Mouse (Mus musculus) lung, adult 18-20 months (tissue): ENCODE measurements around the gene Olfr1378.

ENCODE experiments used
- DNase-seq, 2 experiments: peaks; one replicate each; pipeline ENCODE4 v3.0.0; 2022; ENCODE audit warnings: mixed read lengths in 2 of 2

Gene Olfr1378

DNA sequence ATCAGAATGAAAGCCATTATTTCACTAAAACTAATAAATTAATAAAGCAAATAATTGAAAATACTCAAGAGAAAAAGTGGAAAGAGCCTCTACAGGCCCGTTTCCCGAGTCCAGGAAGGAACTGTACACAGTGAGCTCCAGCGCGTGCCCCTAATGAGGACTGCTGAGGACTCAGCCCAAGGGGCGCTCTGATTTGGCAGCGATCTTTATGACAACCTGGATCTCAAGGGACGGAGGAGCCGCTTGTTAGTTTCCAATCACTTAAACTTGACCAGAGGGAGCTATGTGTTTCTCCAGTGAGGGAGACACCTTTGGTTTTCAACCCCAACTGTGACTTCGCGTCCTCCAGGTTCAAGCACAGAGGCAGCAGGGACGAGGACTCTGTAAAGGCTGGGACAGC, at the start of gene Olfr1378:
Olfr1378 (plus strand) TSS at position 301 of the 400 bp plus-strand sequence.
- DNase-seq, result no peak

DNA sequence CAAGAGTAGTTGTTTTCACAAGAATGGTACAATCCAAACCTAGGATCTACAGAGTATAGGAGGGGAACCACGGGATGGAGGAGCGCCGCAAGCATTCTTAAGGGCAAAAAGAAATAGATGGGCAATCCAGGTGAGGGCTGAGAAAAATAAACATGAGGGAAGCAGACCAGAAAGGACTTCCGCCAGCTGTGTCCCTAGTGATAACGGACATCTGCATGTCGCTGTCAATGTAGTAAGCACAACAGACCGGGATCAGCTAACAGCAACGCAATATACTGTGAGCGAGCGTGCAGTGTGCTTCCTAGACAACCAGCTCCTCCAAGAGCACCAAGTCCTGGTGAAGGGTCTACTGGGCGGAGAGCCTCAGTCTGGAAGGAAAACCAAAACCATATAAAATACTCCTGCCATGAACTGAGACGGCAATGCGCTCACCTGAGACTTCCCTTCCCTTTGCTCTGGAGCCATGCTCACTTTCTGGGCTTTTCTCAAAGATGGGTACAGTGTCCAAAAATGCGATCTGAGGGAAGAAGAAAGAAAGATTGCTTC, 35.8 kb upstream of the Olfr1378 start:
- no peak for DNase-seq

DNA sequence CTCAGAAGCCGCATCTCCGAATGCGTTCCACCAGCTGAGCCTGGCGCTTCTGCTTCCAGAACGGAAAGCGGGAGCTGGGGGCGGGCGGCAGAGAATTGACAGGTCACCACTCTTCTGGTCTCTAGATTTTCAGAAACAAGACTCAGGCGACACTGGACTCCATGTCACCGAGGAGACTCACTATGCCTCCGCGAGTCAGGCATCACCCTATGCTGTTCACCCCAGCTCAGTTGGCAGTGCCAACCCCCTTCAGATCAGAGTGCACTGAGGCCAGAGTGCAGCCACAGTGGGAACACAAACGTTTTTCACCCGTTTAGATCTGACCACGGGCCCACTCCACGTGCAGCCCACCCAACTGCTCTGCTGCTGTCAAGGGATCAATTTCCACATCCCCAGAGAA, 35.3 kb upstream of the Olfr1378 start:
- no peak for DNase-seq

DNA sequence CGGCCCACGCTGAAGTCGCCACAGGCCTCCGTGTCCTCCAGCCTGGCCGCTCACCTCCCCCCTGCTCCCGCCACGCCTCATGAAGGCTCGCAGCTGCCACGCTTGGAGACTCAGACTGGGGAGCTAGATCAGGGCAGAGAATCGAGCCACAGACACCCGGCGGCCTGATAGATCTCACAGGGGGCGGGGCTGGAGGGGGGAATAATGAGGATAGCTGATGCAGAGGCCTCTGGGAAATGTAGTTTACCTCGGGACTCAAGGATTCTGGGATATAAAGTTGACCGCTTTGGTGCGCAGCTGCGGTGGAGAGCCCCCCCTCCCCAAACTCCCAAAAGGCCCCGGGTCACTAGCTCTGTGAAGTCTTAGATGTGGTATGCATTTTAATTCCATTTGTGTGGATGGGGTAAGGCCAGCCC, 34.9 kb upstream of the Olfr1378 start, which contains the start of gene Zfp354b:
Zfp354b (minus strand) TSS at position 183 of the 416 bp plus-strand sequence.
- DNase-seq, result peak; percentile 84 to 90

DNA sequence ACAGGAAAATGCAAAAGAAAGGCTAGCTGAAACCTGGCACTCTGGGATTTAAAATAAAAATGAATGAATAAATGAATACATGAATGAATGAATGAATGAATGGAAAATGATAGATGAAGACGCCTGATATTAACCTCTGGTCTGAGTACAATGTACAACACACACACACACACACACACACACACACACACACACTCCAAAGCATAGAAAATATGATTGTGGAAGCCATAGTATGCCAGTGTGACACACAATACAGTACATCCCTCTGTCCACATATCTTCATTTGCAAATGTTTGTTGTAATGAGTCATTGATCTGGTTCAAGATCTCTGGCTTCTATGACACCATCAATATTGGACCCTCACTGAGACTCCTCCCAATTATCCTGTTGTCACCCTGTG, 34.3 kb upstream of the Olfr1378 start:
- no peak for DNase-seq

DNA sequence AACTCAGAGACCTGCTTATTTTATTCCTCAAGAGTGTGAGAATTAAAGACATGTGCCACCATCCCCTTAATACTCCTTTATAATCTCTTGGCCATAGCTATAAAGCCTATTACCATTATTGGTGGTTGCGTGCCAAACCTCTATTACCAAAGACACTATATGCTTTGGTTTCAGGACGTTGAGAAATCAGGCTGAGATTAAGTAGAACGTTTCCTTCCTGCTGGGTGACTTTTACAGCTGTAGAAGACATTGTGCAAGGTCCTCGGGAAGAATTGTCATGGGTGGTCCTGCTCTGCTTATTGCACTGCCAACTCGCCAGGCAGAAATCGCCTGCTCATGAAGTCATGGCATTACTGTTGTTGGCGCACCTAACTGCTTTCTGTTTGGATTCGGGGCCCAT, 27.9 kb upstream of the Olfr1378 start:
- no peak for DNase-seq

DNA sequence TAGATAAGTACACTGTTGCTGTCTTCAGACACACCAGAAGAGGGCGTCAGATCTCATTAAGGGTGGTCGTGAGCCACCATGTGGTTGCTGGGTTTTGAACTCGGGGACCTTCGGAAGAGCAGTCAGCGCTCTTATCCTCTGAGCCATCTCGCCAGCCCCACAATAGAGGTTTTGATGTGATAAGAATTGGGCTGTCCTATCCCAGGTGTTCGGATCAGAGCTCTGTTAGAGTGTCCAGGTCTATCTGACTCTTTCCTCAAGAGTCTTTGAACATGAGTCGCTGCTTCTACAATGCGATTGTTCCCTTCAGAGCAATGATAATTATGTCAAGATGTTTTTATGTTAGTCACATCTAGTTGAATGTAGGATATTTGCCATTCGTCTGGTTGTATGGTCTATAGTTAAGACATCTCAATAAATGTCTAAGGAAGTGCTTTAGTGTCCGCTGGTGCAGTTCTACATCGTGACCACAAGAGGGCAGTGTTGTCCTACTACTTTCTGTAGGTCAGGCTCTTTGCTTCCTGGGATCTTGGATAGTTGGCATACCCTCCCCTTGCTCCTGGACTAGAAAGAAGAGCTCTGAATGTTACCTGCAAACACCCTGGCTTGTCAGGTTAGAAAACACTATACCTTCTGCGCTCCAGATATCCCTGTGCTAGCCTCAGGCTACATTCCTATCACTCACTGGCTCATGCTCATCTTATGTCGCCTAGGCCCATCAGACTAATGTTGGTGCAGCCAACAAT, 26.5 kb upstream of the Olfr1378 start:
- DNase-seq, result peak in 1 of 2 experiments; percentile 10

DNA sequence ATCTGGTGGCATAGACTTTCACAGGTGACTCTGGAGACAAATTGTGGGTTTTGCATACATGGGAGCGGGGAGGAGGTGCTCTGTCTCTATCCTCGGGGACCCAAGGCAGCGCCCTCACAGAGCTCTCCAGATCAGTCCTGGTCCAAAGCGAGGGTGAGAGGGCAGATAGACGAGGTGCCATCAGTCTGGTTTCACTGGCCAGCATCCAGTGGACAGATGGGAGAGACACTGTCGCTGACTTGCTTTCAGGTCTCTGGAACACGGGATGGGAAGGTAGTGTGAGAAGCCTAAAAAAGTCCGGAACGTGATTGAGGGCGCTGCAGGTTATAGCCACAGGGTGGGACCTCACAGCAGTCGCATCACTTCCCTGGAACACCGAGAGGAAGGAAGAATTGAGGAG, 23.9 kb upstream of the Olfr1378 start:
- no peak for DNase-seq

DNA sequence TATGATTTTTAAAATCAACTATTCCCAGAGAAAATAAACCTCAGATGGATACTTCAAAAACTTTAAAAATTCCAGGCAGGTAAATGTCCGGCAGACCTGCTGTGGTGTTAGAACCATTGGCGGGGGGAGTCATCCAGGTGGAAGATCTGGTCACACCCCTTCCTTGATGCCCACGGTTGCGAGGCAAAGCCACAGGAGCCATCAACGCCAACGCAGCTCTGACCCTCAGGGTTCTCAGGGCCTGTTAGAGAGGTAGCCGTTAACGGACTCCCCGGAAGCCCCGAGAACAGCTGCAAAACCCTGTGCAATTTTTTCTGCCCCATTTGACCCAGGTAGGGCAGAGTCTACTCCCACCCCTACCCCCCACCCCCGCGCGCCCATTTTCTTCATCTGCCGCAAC, 22.8 kb upstream of the Olfr1378 start, which contains the start of gene 4933414I15Rik:
4933414I15Rik (minus strand) TSS at position 260 of the 400 bp plus-strand sequence.
- DNase-seq, result no peak

DNA sequence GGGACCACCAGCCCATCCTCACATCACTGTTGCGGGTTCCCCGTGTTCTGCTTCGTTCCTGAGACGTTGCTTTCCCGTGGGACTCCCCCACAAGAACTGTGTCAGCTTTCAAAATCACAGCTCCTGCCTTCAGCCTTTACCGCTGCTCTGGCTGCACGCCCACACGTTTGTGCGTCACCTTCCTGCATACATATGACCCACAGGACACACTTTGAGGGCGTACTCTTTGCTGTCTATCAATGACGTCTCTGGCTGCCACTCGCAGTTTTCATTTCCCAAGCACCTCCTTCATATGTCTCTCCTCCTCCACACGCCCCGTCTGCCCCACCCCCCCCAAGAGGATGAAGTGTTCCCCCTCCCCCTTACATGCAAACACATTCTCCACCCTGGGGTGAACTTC, 14.0 kb upstream of the Olfr1378 start:
- DNase-seq, result peak; percentile 18 to 59

DNA sequence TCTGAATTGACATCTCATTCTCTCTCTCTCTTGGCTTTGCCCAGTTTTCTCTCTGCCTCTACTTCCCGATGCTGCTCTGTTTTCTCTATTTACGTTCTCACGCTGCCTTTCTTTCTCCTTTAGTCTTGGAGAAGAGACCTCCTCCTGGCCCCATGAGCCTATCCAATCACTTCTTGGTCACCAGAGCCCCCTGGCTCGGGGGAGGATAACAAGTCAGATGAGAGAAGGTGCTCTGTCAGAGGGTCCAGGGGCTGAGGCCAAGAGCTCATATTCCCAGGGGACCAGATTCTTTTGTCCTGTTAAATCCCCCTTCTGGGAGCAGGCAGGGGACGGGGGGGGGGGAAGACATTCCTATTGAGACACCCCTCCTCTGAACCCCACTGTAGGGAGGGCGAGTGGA, 12.7 kb upstream of the Olfr1378 start, which contains the start of gene Prop1:
Prop1 (minus strand) TSS at position 101 of the 400 bp plus-strand sequence.
- no peak for DNase-seq

DNA sequence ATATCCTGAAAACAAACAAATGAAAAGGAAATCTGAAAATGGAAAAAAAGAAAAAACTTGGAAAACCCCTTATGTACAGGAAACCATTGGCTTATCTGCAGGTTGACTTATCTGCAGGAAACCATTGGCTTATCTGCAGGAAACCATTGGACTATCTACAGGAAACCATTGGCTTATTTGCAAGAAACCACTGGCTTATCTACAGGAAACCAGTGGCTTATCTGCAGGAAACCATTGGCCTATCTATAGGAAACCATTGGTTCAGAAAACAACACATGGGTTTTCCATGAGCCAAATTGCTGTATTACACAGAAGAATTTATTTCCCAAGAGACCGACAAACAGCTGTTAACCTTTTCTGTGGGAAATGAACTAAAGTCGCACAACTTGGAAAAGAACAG, 1.4 kb upstream of the Olfr1378 start:
- peak in 1 of 2 experiments; percentile 6 for DNase-seq

DNA sequence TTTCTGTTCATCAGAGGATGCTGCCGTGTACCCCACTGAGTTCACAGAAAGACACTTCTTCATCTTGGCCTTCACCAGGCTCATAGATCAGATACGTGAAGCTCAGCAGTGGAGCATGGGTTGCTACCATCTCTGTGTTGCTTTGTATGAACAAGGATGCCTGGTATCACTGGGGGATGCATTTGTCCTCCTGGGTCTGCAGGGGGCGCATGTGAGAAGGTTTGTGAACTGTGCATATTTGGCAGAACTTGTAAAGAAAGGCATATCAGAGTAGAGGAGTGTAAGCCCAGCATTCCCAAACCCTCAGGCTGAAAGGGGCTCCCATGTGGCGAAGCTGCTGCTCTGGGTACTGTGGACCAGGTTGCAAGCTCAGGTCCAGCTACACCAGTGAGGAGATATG, 10.9 kb downstream of the Olfr1378 start:
- DNase-seq, result no peak

DNA sequence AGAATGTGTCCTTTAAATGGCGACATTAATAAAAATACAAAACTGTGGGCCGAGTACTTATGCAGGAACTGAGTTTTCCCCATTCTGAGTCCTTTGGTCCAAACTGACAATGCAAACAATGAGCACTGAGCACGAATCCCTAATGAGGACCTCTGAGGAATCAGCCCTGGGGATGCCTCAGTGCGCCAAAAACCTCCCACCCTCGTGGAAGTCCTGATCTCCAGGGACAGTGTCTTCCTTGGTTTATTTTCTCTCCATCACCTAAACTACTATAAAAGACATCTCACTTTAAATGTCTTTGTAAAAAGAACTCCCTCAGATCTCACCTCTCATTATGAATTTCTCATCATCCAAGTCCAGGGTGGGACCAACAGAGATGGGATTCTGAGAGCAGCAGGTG, 15.3 kb downstream of the Olfr1378 start, which contains the start of gene Olfr1377:
Olfr1377 (plus strand) TSS at position 301 of the 400 bp plus-strand sequence.
- no peak for DNase-seq

DNA sequence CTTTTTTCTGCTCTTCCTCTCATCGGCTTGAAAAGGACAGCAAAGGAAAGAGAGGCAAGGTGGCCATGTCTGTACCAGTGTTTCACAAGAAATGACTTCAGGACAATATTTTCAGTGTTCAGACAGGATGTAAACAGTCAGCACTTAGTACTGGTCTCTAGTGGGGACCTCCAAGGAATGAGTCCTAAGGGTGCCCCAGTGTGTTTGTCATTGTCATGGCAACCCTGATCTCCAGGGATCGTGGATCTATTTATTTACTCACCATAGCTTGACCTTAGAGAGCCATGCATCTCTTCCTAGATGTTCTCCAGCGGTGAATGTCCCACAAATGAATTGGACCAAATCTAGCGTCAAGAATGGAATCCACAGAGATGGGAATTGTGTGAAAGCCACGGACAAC, 37.0 kb downstream of the Olfr1378 start, which contains the start of gene Olfr51:
Olfr51 (plus strand) TSS at position 301 of the 400 bp plus-strand sequence.
- no peak for DNase-seq

DNA sequence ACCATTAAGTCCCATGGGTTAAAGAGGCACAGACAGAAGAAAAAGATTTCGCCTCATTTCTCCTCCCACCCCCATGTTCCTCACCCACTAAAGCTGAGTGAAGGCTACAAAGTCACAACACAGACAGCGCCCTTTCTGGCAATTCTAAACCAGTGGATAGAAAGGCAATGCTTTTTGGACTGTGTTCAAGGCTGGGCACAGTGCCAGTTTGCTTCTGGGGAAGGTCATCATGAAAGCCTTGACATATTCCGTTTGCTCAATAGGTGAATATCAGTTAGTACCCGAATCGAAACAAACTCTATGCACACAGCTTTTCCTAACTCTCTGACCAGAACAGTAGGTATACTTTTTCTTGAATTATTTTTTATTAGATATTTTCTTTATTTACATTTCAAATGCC, 45.5 kb downstream of the Olfr1378 start:
- peak in 1 of 2 experiments; percentile 16 for DNase-seq

DNA sequence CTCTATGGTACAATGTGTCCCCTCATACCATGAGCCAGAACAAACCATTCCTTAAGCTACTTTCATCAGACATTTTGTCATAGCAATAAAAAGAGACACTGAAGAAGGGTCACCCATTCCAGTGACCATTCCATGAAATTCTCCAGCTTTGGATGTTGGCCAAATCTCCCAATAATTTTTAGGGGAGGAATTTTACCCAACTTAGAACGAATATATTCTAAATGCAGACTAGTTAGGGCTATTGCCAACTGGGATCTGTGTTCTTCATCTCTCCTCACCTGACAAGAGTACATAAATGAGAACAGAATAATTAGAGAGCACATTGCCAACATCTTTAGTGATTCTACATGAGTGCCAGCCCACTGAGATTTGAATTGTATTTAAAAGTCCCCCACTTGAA, 47.6 kb downstream of the Olfr1378 start, which contains the start of gene Olfr54:
Olfr54 (plus strand) TSS at position 301 of the 400 bp plus-strand sequence.
- no peak for DNase-seq

DNA sequence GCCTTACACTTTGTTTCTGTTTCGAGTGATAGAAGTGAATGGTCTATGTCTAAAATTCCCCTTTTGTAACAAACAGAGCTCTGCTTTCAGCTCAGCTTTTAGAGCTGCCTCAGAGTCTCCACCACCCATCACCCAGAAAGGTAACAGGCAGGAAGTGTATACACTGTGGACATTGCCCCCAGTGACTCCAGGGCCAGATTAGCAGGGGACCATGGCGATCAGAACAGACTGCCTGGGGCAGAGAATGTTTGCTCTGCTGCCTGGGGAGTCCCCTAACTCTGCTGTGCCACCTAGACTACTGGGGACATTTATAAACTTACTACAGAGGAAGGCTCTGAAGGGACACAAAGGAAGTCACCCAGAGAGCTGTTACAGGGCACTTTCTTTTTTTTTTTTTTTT, 50.0 kb downstream of the Olfr1378 start:
- DNase-seq, result no peak
